Mouse (Mus musculus): ENCODE results near the gene Cnot8. TPM values are rescaled to one million over a fixed set of nuclear protein-coding genes. Genes with fewer than 3 reads are reported as not detected.

Cnot8 gene
- polyA plus RNA-seq, 1 experiment from 2014 or later: 74.6 TPM

- H3K36me3 ChIP-seq (ENCODE audit: control insufficient read depth, insufficient read depth, low read length): peaks cover 13% of the 10 kb centered on the region
- no peak overlapping the region for H3K9ac ChIP-seq (ENCODE audit: low read length)
- no peaks in the 10 kb centered on the region for H3K27me3 ChIP-seq (ENCODE audit: control insufficient read depth, insufficient read depth, low read length)
- H3K4me2 ChIP-seq (ENCODE audit: low read depth, low read length): no peak overlapping the region
- no peak overlapping the region for H3K27ac ChIP-seq (ENCODE audit: low read length)
- 77% methylated on average over 3 of the region's 3 CpGs for WGBS
- H3K9me3 ChIP-seq (replicated peaks; ENCODE audit: control insufficient read depth, low read length): no peaks in the 10 kb centered on the region
- H3K4me1 ChIP-seq (ENCODE audit: control insufficient read depth, insufficient read depth, low read length): no peaks in the 10 kb centered on the region
- ATAC-seq (ENCODE audit: insufficient read depth, low FRiP score): no peak
- H3K4me3 ChIP-seq (replicated peaks; ENCODE audit: low read length): no peak overlapping the region
These were observed 16.7 kb downstream of the Cnot8 start for GRCm38 (mm10) chr11:58120655-58121054.

DNA sequence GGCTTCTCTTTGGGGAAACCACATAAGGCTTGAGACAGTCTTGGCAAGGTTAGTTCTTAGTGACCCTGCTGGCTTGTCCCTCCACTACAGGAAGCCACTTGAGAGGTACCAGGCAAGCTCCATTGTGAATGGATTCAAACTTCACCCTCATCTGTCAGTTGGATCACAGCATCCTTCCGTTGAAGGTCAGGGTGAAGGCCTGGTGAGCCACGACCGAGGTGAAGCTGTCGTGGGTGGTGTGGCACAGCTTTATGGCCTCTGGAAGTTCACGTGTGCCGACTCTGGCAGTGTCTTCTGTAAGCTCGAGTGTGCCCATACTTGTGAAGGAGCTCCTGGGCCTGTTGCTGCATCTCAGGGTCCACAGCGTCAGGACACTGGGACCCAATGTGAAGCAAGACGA, 17.4 kb downstream of the Cnot8 start:
- Histone ChIP-seq H3K9me3 (replicated peaks; ENCODE audit: control insufficient read depth, low read length) (no peaks in the 10 kb centered on the region), H3K27ac (ENCODE audit: low read length) (no peak overlapping the region), H3K4me3 (replicated peaks; ENCODE audit: low read length) (no peak overlapping the region), H3K4me1 (ENCODE audit: control insufficient read depth, insufficient read depth, low read length) (no peaks in the 10 kb centered on the region), H3K36me3 (ENCODE audit: control insufficient read depth, insufficient read depth, low read length) (peaks cover 15% of the 10 kb centered on the region), H3K4me2 (ENCODE audit: low read depth, low read length) (no peak overlapping the region), H3K27me3 (ENCODE audit: control insufficient read depth, insufficient read depth, low read length) (no peaks in the 10 kb centered on the region), H3K9ac (ENCODE audit: low read length) (no peak overlapping the region)
- no peak for ATAC-seq (ENCODE audit: insufficient read depth, low FRiP score)
- WGBS: 88% methylated on average over 9 of the region's 9 CpGs

DNA sequence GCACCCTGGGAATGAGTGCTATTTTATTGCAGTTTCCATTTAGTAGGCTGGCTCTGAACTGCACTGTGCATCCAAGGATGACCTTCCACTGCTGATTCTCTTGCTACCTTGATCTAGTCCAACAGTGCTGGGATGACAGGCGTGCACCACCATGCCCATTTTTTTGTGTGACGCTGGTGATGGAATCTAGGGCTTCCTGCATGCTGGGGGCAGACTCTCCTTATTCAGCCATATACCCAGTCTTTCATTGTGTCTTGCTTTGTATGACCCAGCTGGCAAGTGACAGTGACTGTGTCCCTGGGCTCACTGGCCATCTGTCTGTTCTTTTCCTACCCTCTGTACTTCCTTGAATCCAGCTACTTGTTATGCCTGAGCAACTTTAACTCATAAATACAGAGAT, 19.8 kb downstream of the Cnot8 start:
- 96% methylated on average over 2 of the region's 2 CpGs for WGBS
- H3K4me3 ChIP-seq (replicated peaks; ENCODE audit: low read length): no peak overlapping the region
- no peaks in the 10 kb centered on the region for H3K4me1 ChIP-seq (ENCODE audit: control insufficient read depth, insufficient read depth, low read length)
- H3K9ac ChIP-seq (ENCODE audit: low read length): no peak overlapping the region
- no peak overlapping the region for H3K4me2 ChIP-seq (ENCODE audit: low read depth, low read length)
- H3K36me3 ChIP-seq (ENCODE audit: control insufficient read depth, insufficient read depth, low read length): peaks cover 15% of the 10 kb centered on the region
- H3K27ac ChIP-seq (ENCODE audit: low read length): no peak overlapping the region
- H3K27me3 ChIP-seq (ENCODE audit: control insufficient read depth, insufficient read depth, low read length): no peaks in the 10 kb centered on the region
- no peaks in the 10 kb centered on the region for H3K9me3 ChIP-seq (replicated peaks; ENCODE audit: control insufficient read depth, low read length)
- no peak for ATAC-seq (ENCODE audit: insufficient read depth, low FRiP score)

DNA sequence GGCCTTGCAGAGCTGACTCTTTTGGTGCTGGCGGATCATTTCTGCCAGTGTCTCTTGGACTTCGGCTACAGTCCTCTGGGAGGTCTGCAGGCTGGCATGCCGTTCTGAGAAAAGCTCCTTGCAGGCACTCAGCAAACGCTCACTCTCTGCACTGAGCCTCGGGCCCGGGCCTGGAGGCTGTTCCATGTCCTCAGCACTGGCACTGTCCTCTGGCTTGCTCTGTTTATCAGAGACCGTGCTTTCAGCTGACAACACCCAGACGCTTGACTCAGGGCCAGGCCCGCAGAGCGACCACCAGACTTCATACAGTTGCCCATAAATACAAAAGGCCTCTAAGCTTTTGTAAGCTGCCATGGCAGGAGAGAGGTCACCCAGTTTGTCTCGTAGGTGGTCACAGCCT, 21.1 kb downstream of the Cnot8 start:
- Histone ChIP-seq H3K27ac (ENCODE audit: low read length) (no peak overlapping the region), H3K27me3 (ENCODE audit: control insufficient read depth, insufficient read depth, low read length) (no peaks in the 10 kb centered on the region), H3K4me3 (replicated peaks; ENCODE audit: low read length) (no peak overlapping the region), H3K9ac (ENCODE audit: low read length) (no peak overlapping the region), H3K4me1 (ENCODE audit: control insufficient read depth, insufficient read depth, low read length) (no peaks in the 10 kb centered on the region), H3K36me3 (ENCODE audit: control insufficient read depth, insufficient read depth, low read length) (peaks cover 17% of the 10 kb centered on the region), H3K4me2 (ENCODE audit: low read depth, low read length) (no peak overlapping the region), H3K9me3 (replicated peaks; ENCODE audit: control insufficient read depth, low read length) (no peaks in the 10 kb centered on the region)
- ATAC-seq (ENCODE audit: insufficient read depth, low FRiP score): no peak
- WGBS: 76% methylated on average over 11 of the region's 11 CpGs

DNA sequence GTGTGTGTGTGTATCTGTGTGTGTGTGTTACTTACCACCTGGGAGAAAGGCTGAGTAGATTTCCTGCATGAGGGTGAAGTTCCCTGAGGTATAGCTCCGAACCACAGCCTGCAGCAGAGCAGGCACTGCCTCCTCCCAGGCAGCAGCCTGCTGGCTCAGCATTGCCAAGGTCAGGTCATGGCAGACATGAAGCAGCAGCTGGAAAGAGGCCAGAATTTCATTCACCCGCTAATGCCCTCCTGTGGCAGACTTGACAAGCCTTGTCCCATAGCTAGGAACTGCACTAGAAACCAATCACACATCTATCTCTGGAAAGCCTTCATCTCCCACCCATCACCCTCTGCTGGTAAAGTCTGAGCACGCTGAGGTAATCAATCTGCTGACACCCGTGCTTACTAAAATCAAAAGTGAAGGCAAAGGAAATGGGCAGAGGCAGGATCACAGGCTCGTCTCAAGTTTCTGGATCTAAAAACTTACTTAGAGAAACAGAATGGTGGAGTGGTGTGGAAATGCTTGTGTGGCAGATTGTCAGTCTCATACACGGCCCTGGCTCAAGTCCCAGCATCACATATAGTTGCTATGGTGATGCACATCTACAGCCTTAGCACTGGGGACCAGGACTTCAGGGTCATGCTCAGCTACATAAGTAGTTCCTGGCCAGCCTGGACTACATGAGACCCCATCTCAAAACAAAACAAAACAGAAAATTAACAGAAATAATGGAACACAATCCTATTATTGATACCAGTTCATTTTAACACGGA, 22.6 kb downstream of the Cnot8 start:
- H3K27ac ChIP-seq (ENCODE audit: low read length): no peak overlapping the region
- peaks cover 11% of the 10 kb centered on the region; the same call in 1 of the 2 replicates for H3K36me3 ChIP-seq (ENCODE audit: control insufficient read depth, insufficient read depth, low read length)
- 64% methylated on average over 7 of the region's 7 CpGs for WGBS
- no peak overlapping the region for H3K4me2 ChIP-seq (ENCODE audit: low read depth, low read length)
- no peaks in the 10 kb centered on the region for H3K27me3 ChIP-seq (ENCODE audit: control insufficient read depth, insufficient read depth, low read length)
- ATAC-seq (ENCODE audit: insufficient read depth, low FRiP score): peak; percentile 21; the same call in 1 of the 2 replicates
- H3K4me1 ChIP-seq (ENCODE audit: control insufficient read depth, insufficient read depth, low read length): no peaks in the 10 kb centered on the region
- H3K4me3 ChIP-seq (replicated peaks; ENCODE audit: low read length): no peak overlapping the region
- H3K9ac ChIP-seq (ENCODE audit: low read length): no peak overlapping the region
- H3K9me3 ChIP-seq (replicated peaks; ENCODE audit: control insufficient read depth, low read length): no peaks in the 10 kb centered on the region

GRCm38 (mm10) chr11:58127544-58127943, 23.6 kb downstream of the Cnot8 start:
- no peaks in the 10 kb centered on the region for H3K4me1 ChIP-seq (ENCODE audit: control insufficient read depth, insufficient read depth, low read length)
- H3K4me2 ChIP-seq (ENCODE audit: low read depth, low read length): no peak overlapping the region
- H3K27ac ChIP-seq (ENCODE audit: low read length): no peak overlapping the region
- H3K4me3 ChIP-seq (replicated peaks; ENCODE audit: low read length): no peak overlapping the region
- H3K9me3 ChIP-seq (replicated peaks; ENCODE audit: control insufficient read depth, low read length): no peaks in the 10 kb centered on the region
- 53% methylated on average over 2 of the region's 2 CpGs for WGBS
- 0 out of 2 replicates have a peak, but pooled peaks cover 6% of the 10 kb centered on the region for H3K36me3 ChIP-seq (ENCODE audit: control insufficient read depth, insufficient read depth, low read length)
- H3K9ac ChIP-seq (ENCODE audit: low read length): no peak overlapping the region
- no peak for ATAC-seq (ENCODE audit: insufficient read depth, low FRiP score)
- no peaks in the 10 kb centered on the region for H3K27me3 ChIP-seq (ENCODE audit: control insufficient read depth, insufficient read depth, low read length)

GRCm38 (mm10) chr11:58129302-58129843, 25.4 kb downstream of the Cnot8 start:
- no peaks in the 10 kb centered on the region for H3K9me3 ChIP-seq (replicated peaks; ENCODE audit: control insufficient read depth, low read length)
- no peak for ATAC-seq (ENCODE audit: insufficient read depth, low FRiP score)

GRCm38 (mm10) chr11:58132026-58132425, 28.1 kb downstream of the Cnot8 start:
- Histone ChIP-seq H3K27me3 (ENCODE audit: control insufficient read depth, insufficient read depth, low read length) (no peaks in the 10 kb centered on the region), H3K9me3 (replicated peaks; ENCODE audit: control insufficient read depth, low read length) (no peaks in the 10 kb centered on the region), H3K4me3 (replicated peaks; ENCODE audit: low read length) (no peak overlapping the region), H3K4me1 (ENCODE audit: control insufficient read depth, insufficient read depth, low read length) (no peaks in the 10 kb centered on the region), H3K9ac (ENCODE audit: low read length) (no peak overlapping the region), H3K4me2 (ENCODE audit: low read depth, low read length) (no peak overlapping the region), H3K27ac (ENCODE audit: low read length) (no peak overlapping the region), H3K36me3 (ENCODE audit: control insufficient read depth, insufficient read depth, low read length) (0 out of 2 replicates have a peak, but pooled peaks cover 2% of the 10 kb centered on the region)
- WGBS: 89% methylated on average over 3 of the region's 3 CpGs
- ATAC-seq (ENCODE audit: insufficient read depth, low FRiP score): no peak

More at GRCm38 (mm10) chr11:58129302-58129843, 25.4 kb downstream of the Cnot8 start:
- Histone ChIP-seq H3K27ac (ENCODE audit: low read length) (no peak overlapping the region), H3K36me3 (ENCODE audit: control insufficient read depth, insufficient read depth, low read length) (0 out of 2 replicates have a peak, but pooled peaks cover 6% of the 10 kb centered on the region), H3K4me2 (ENCODE audit: low read depth, low read length) (no peak overlapping the region), H3K9ac (ENCODE audit: low read length) (no peak overlapping the region), H3K4me1 (ENCODE audit: control insufficient read depth, insufficient read depth, low read length) (no peaks in the 10 kb centered on the region), H3K4me3 (replicated peaks; ENCODE audit: low read length) (no peak overlapping the region), H3K27me3 (ENCODE audit: control insufficient read depth, insufficient read depth, low read length) (no peaks in the 10 kb centered on the region)
- 75% methylated on average over 6 of the region's 6 CpGs for WGBS

DNA sequence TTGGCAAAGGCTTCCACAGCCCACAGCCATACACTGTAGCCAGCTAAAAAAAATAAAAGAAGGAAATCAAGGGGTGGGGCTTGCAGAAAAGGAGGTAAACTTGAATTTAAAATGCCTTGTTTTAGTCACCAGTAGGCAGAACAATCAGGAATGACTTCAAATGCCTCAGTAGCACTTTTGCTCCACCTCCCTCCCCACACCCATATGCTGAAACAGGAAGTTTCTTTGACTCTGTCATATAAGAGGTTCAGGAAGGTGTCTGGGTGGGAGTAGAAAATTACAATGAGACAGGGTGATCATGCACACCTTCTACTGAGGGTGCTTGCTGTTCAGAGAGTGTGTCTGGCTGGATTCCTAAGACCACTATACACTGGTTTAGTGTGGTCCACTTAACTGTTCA, 30.9 kb downstream of the Cnot8 start:
- Histone ChIP-seq H3K9me3 (replicated peaks; ENCODE audit: control insufficient read depth, low read length) (no peaks in the 10 kb centered on the region), H3K27ac (ENCODE audit: low read length) (no peak overlapping the region), H3K4me2 (ENCODE audit: low read depth, low read length) (no peak overlapping the region), H3K36me3 (ENCODE audit: control insufficient read depth, insufficient read depth, low read length) (peaks cover 8% of the 10 kb centered on the region; the same call in 1 of the 2 replicates), H3K4me1 (ENCODE audit: control insufficient read depth, insufficient read depth, low read length) (no peaks in the 10 kb centered on the region), H3K27me3 (ENCODE audit: control insufficient read depth, insufficient read depth, low read length) (no peaks in the 10 kb centered on the region), H3K9ac (ENCODE audit: low read length) (no peak overlapping the region), H3K4me3 (replicated peaks; ENCODE audit: low read length) (no peak overlapping the region)
- no peak for ATAC-seq (ENCODE audit: insufficient read depth, low FRiP score)
